Mouse (Mus musculus) splenic B cell, adult 2 months (primary cell): ENCODE data around the gene Fam110a.

Source experiments
- DNase-seq: peaks from one replicate; pipeline ENCODE4 v3.0.0-alpha.2; 2011; ENCODE audit warnings: low read depth, low spot score
- H3K27me3 ChIP-seq: 2 replicates; pipeline ENCODE4 v1.6.1; 2012; ENCODE audit warnings: mild to moderate bottlenecking, low read length, moderate library complexity, mixed read lengths; ENCODE audit not compliant: control insufficient read depth, poor library complexity, insufficient read depth, severe bottlenecking
- H3K36me3 ChIP-seq: 2 replicates; pipeline ENCODE4 v1.6.1; 2012; ENCODE audit warnings: mild to moderate bottlenecking, low read length, moderate library complexity, mixed read lengths; ENCODE audit not compliant: control insufficient read depth, poor library complexity, insufficient read depth, severe bottlenecking

The Fam110a gene

GRCm38 (mm10) chr2:151979470-151980354, at the start of gene Fam110a:
TSS of gene Fam110a (minus strand) at chr2:151980219.
- peak; percentile 79 for DNase-seq
- H3K27me3 ChIP-seq, result no peaks in the 10 kb centered on the region
- H3K36me3 ChIP-seq, result no peaks in the 10 kb centered on the region

- Histone ChIP-seq H3K36me3 (no peaks in the 10 kb centered on the region), H3K27me3 (no peaks in the 10 kb centered on the region)
- DNase-seq, result peak; percentile 92
These were observed 49.4 kb upstream of the Fam110a start for GRCm38 (mm10) chr2:152029252-152030082.

GRCm38 (mm10) chr2:152024883-152025422, 44.9 kb upstream of the Fam110a start:
- no peak for DNase-seq
- H3K36me3 ChIP-seq, result no peaks in the 10 kb centered on the region
- H3K27me3 ChIP-seq, result no peaks in the 10 kb centered on the region

GRCm38 (mm10) chr2:152022022-152022421, 42.0 kb upstream of the Fam110a start:
- Histone ChIP-seq H3K27me3 (no peaks in the 10 kb centered on the region), H3K36me3 (no peaks in the 10 kb centered on the region)
- DNase-seq, result no peak

DNA sequence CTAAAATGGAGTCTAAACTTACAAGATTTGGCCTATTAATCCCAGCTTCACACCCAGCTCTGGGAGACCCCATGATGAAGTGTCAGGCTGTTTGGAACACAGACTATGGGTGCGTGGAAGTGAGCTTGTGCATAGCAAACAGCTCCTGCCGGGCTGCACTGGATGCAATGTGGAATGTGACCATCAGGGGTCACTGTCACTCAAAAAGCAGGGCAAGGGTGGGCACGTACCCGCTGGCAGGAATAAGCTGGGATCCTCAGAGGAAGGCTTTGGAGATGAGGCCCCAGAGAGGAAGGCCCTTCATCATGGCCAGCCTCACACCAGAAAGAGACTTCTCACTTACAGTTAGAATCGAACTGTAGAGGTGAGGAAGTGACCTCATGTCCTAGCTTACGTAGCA, 40.2 kb upstream of the Fam110a start:
- Histone ChIP-seq H3K36me3 (no peaks in the 10 kb centered on the region), H3K27me3 (no peaks in the 10 kb centered on the region)
- DNase-seq, result peak; percentile 56

DNA sequence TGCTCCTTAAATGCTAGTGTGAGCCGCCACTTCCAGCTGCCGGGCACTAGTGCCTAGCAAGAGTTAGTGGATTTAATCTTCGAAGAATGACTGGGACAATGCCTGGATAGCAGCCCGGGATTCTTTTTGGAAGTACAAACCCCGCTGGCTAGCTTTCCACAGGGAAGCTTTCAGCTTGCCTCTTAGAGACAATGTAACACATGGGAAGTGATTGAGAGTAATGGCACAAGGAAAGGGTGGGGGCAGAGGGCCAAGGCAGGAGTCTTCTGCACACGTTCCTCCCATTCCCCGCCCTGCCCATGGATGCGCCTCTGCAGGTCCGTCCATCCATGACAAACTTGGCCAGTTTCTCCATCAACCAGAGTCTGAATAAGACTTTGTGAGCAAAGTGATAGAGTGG, 36.6 kb upstream of the Fam110a start:
- DNase-seq, result no peak
- Histone ChIP-seq H3K27me3 (no peaks in the 10 kb centered on the region), H3K36me3 (no peaks in the 10 kb centered on the region)

GRCm38 (mm10) chr2:152015997-152016396, 36.0 kb upstream of the Fam110a start:
- H3K36me3 ChIP-seq, result no peaks in the 10 kb centered on the region
- H3K27me3 ChIP-seq, result no peaks in the 10 kb centered on the region
- no peak for DNase-seq

GRCm38 (mm10) chr2:152012701-152013100, 32.7 kb upstream of the Fam110a start:
- H3K27me3 ChIP-seq, result no peaks in the 10 kb centered on the region
- H3K36me3 ChIP-seq, result no peaks in the 10 kb centered on the region
- DNase-seq, result no peak

GRCm38 (mm10) chr2:152012222-152012621, 32.2 kb upstream of the Fam110a start:
- no peak for DNase-seq
- Histone ChIP-seq H3K36me3 (no peaks in the 10 kb centered on the region), H3K27me3 (no peaks in the 10 kb centered on the region)

- Histone ChIP-seq H3K27me3 (no peaks in the 10 kb centered on the region), H3K36me3 (no peaks in the 10 kb centered on the region)
- no peak for DNase-seq
These were observed 31.7 kb upstream of the Fam110a start for GRCm38 (mm10) chr2:152011724-152012123.

GRCm38 (mm10) chr2:152010661-152011060, 30.6 kb upstream of the Fam110a start:
- DNase-seq, result no peak
- Histone ChIP-seq H3K27me3 (no peaks in the 10 kb centered on the region), H3K36me3 (no peaks in the 10 kb centered on the region)

GRCm38 (mm10) chr2:152010251-152010650, 30.2 kb upstream of the Fam110a start:
- no peak for DNase-seq
- H3K36me3 ChIP-seq, result no peaks in the 10 kb centered on the region
- H3K27me3 ChIP-seq, result no peaks in the 10 kb centered on the region

DNA sequence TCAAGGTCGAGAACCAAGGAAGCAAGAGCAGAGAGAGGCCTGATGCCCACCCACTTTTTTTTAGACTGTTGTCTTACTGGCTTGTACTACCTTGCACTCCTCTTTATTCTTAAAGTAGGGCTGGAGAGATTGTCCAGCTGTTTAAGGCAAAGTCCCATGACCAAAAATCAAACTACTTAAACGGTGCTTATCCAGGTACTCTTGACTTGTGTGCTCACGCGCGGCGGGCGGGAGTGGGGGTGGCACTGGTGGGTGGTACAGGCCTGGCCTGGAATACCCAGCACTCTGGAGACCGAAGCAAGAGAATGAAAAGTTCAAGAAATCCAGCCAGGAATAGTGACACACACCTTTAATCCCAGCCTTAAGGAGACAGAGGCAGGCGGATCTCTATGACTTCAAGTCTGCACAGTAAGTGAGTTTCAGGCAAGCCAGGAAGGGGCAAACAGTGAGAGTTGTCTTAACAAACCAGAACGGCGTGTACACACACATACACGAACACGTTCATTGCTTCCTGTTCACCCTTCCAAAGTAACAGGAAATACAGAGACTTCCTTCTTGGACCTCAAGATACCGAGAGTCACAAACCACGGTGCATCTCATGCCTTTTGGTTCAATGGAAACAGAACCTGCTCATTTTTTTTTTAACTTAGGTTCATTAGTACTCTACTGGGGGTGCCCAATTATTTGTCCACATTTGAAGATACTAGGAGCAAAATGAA, 29.2 kb upstream of the Fam110a start:
- Histone ChIP-seq H3K27me3 (no peaks in the 10 kb centered on the region), H3K36me3 (no peaks in the 10 kb centered on the region)
- DNase-seq, result no peak

GRCm38 (mm10) chr2:152007783-152008182, 27.8 kb upstream of the Fam110a start:
- H3K27me3 ChIP-seq, result no peaks in the 10 kb centered on the region
- peak; percentile 19 for DNase-seq
- H3K36me3 ChIP-seq, result no peaks in the 10 kb centered on the region
